ENCODE assay signal across 12 mouse cellular contexts in genomic region chr6:117271562-117272226, GRCm38 (mm10).
A peak's percentile ranks its signal among the peaks of the same experiment; 100 is the strongest.
DNase-seq lines count a peak whose midpoint lies in the region; ATAC-seq and TF ChIP-seq lines count a peak whose summit lies in the region.
"Had no signal": no experiment of that assay in that cellular context is flagged by ENCODE, and none has a peak within 500 bp of the region (broad histone marks: within the 10 kb centered on the region; RNA-seq: fewer than 3 reads in every experiment).

No protein-coding gene starts in this region.

- no peaks in the 10 kb centered on the region for H3K9me3 ChIP-seq in forebrain, embryonic 15.5 days
- no peaks in the 10 kb centered on the region for H3K9me3 ChIP-seq in forebrain, embryonic 11.5 days (ENCODE audit: control insufficient read depth, low read length)
- no peaks in the 10 kb centered on the region for H3K9me3 ChIP-seq in kidney, embryonic 16.5 days (ENCODE audit: low read length)
- H3K9me3 ChIP-seq in limb, embryonic 12.5 days, result no peaks in the 10 kb centered on the region
- H3K9me3 ChIP-seq: liver, embryonic 12.5 days had no signal

- H3K27ac ChIP-seq in forebrain, embryonic 15.5 days (replicated peaks), result no peak overlapping the region; the same call in 1 of the 2 replicates
- H3K27ac ChIP-seq in forebrain, embryonic 11.5 days (ENCODE audit: low read depth, low read length), result no peak overlapping the region
- H3K27ac ChIP-seq in kidney, embryonic 16.5 days (ENCODE audit: low read length), result peak overlapping the region; percentile 49; the same call in 1 of the 2 replicates
- no peak overlapping the region for H3K27ac ChIP-seq in limb, embryonic 12.5 days
- H3K27ac ChIP-seq: liver, embryonic 12.5 days had no signal

- no peak overlapping the region for H3K9ac ChIP-seq in forebrain, embryonic 15.5 days (replicated peaks)
- H3K9ac ChIP-seq in forebrain, embryonic 11.5 days (ENCODE audit: low read length), result no peak overlapping the region
- H3K9ac ChIP-seq in kidney, embryonic 16.5 days (replicated peaks; ENCODE audit: low read length), result no peak overlapping the region
- H3K9ac ChIP-seq in limb, embryonic 12.5 days (replicated peaks), result no peak overlapping the region
- H3K9ac ChIP-seq: liver, embryonic 12.5 days had no signal

- no peak overlapping the region for H3K4me2 ChIP-seq in forebrain, embryonic 15.5 days (replicated peaks)
- H3K4me2 ChIP-seq in forebrain, embryonic 11.5 days (ENCODE audit: low read depth, low read length, severe bottlenecking), result no peak overlapping the region
- no peak overlapping the region for H3K4me2 ChIP-seq in kidney, embryonic 16.5 days (replicated peaks; ENCODE audit: low read depth, low read length)
- no peak overlapping the region for H3K4me2 ChIP-seq in limb, embryonic 12.5 days
- H3K4me2 ChIP-seq: liver, embryonic 12.5 days had no signal

- peak; percentile 79 for ATAC-seq in forebrain, embryonic 15.5 days (replicated peaks)
- ATAC-seq in forebrain, embryonic 11.5 days (replicated peaks; ENCODE audit: low FRiP score), result no peak
- ATAC-seq in kidney, embryonic 16.5 days (ENCODE audit: low FRiP score, low TSS enrichment), result peak; percentile 54
- ATAC-seq in limb, embryonic 12.5 days (ENCODE audit: insufficient number of reproducible peaks, insufficient read depth, low FRiP score, low TSS enrichment, low read depth), result 0 out of 2 replicates have a peak, but pooled peaks have one; percentile 37
- ATAC-seq: liver, embryonic 12.5 days had no signal

- no peak overlapping the region for H3K4me3 ChIP-seq in forebrain, embryonic 15.5 days
- H3K4me3 ChIP-seq in forebrain, embryonic 11.5 days (ENCODE audit: low read depth, low read length), result no peak overlapping the region
- H3K4me3 ChIP-seq in kidney, embryonic 16.5 days (ENCODE audit: low read length), result no peak overlapping the region
- H3K4me3 ChIP-seq in limb, embryonic 12.5 days (replicated peaks), result no peak overlapping the region
- H3K4me3 ChIP-seq: liver, embryonic 12.5 days; megakaryocyte, embryonic 14.5 days had no signal

- no peaks in the 10 kb centered on the region for H3K27me3 ChIP-seq in forebrain, embryonic 15.5 days
- H3K27me3 ChIP-seq in forebrain, embryonic 11.5 days (ENCODE audit: control insufficient read depth, insufficient read depth, low read length), result no peaks in the 10 kb centered on the region
- H3K27me3 ChIP-seq in kidney, embryonic 16.5 days (ENCODE audit: insufficient read depth, low read length), result no peaks in the 10 kb centered on the region
- H3K27me3 ChIP-seq in limb, embryonic 12.5 days, result peaks cover 2% of the 10 kb centered on the region; the same call in 1 of the 2 replicates
- H3K27me3 ChIP-seq: liver, embryonic 12.5 days had no signal

- H3K4me1 ChIP-seq in forebrain, embryonic 15.5 days, result peaks cover 6% of the 10 kb centered on the region
- H3K4me1 ChIP-seq in forebrain, embryonic 11.5 days (replicated peaks; ENCODE audit: control insufficient read depth, insufficient read depth, low read length), result no peaks in the 10 kb centered on the region
- peaks cover 21% of the 10 kb centered on the region for H3K4me1 ChIP-seq in kidney, embryonic 16.5 days (ENCODE audit: insufficient read depth, low read length)
- peaks cover 17% of the 10 kb centered on the region for H3K4me1 ChIP-seq in limb, embryonic 12.5 days (replicated peaks)
- H3K4me1 ChIP-seq: liver, embryonic 12.5 days; megakaryocyte, embryonic 14.5 days had no signal

- TF ChIP-seq POLR2A in brain, embryonic 14.5 days (IDR thresholded peaks at IDR 0.05; ENCODE audit: borderline replicate concordance, extremely low read depth, insufficient read depth, insufficient read length, poor library complexity, severe bottlenecking), result no peak

- no peak for DNase-seq in forebrain, embryonic 11.5 days (ENCODE audit: low spot score)
- no peak for DNase-seq in kidney, postnatal 14 days
- DNase-seq in brain, embryonic 14.5 days (ENCODE audit: low read depth), result peak; percentile 64
- no peak for DNase-seq in ovary, adult 18-20 months (ENCODE audit: low spot score)
- no peak for DNase-seq in lung, postnatal 25 days (ENCODE audit: low spot score)
- DNase-seq: thymus, adult 18-20 months had no signal

- 65% methylated on average over 12 of the region's 12 CpGs for WGBS in forebrain, embryonic 15.5 days
- 82% methylated on average over 12 of the region's 12 CpGs for WGBS in forebrain, embryonic 11.5 days
- 51% methylated on average over 12 of the region's 12 CpGs for WGBS in kidney, embryonic 16.5 days
- 69% methylated on average over 12 of the region's 12 CpGs for WGBS in limb, embryonic 12.5 days

- TF ChIP-seq CTCF in brain, embryonic 14.5 days (IDR thresholded peaks at IDR 0.05; ENCODE audit: borderline replicate concordance, extremely low read depth, insufficient read depth, insufficient read length), result no peak

- no peaks in the 10 kb centered on the region for H3K36me3 ChIP-seq in forebrain, embryonic 15.5 days
- no peaks in the 10 kb centered on the region for H3K36me3 ChIP-seq in forebrain, embryonic 11.5 days (ENCODE audit: control insufficient read depth, insufficient read depth, low read length)
- no peaks in the 10 kb centered on the region for H3K36me3 ChIP-seq in kidney, embryonic 16.5 days (ENCODE audit: insufficient read depth, low read length)
- H3K36me3 ChIP-seq in limb, embryonic 12.5 days, result no peaks in the 10 kb centered on the region
- H3K36me3 ChIP-seq: G1E; liver, embryonic 12.5 days had no signal
